Mouse (Mus musculus): ENCODE data around the gene Tmod3. TPM values are rescaled to one million over a fixed set of nuclear protein-coding genes. Genes with fewer than 3 reads are reported as not detected.

The Tmod3 gene
- 24.9 and 30.6 TPM in 2 replicates for polyA plus RNA-seq (2015; fragmentation: Nextera tagmentation; extraction: Ambion mirVana)

GRCm38 (mm10) chr9:75559512-75560012 lies at the start of gene Tmod3:
Gene Tmod3 (minus strand): TSS chr9:75559657.
- Histone ChIP-seq H3K4me1 (ENCODE audit: insufficient read depth) (peaks cover 16% of the 10 kb centered on the region), H3K4me2 (ENCODE audit: low read depth, low read length) (peak within 1 kb of the TSS; percentile 85), H3K36me3 (replicated peaks; ENCODE audit: insufficient read depth, low read length) (no peaks in the 10 kb centered on the region), H3K9ac (replicated peaks) (peak within 1 kb of the TSS; percentile 79), H3K27ac (ENCODE audit: low read depth) (peak within 1 kb of the TSS; percentile 93), H3K27me3 (ENCODE audit: insufficient read depth, low read length) (no peaks in the 10 kb centered on the region), H3K9me3 (ENCODE audit: low read length) (no peaks in the 10 kb centered on the region), H3K4me3 (ENCODE audit: low read depth, low read length) (peak within 1 kb of the TSS; percentile 90)
- WGBS (ENCODE audit: insufficient replicate concordance), result 3% methylated on average over 21 of the region's 21 CpGs
- DNase-seq (peak; percentile 96), ATAC-seq (peak; percentile 89)
- TF ChIP-seq EP300 (IDR thresholded peaks at IDR 0.05; ENCODE audit: low read depth) (no peak), CTCF (IDR thresholded peaks at IDR 0.05; ENCODE audit: low read depth) (no peak)

- no peak for DNase-seq
- Histone ChIP-seq H3K4me1 (ENCODE audit: insufficient read depth) (peaks cover 3% of the 10 kb centered on the region; the same call in 1 of the 2 replicates), H3K4me2 (ENCODE audit: low read depth, low read length) (no peak overlapping the region), H3K27me3 (ENCODE audit: insufficient read depth, low read length) (peaks cover 30% of the 10 kb centered on the region), H3K9me3 (ENCODE audit: low read length) (no peaks in the 10 kb centered on the region), H3K36me3 (replicated peaks; ENCODE audit: insufficient read depth, low read length) (no peaks in the 10 kb centered on the region), H3K4me3 (ENCODE audit: low read depth, low read length) (no peak overlapping the region), H3K27ac (ENCODE audit: low read depth) (no peak overlapping the region), H3K9ac (replicated peaks) (no peak overlapping the region)
- 71% methylated on average over 4 of the region's 4 CpGs for WGBS (ENCODE audit: insufficient replicate concordance)
- TF ChIP-seq CTCF (IDR thresholded peaks at IDR 0.05; ENCODE audit: low read depth), result no peak
- TF ChIP-seq EP300 (IDR thresholded peaks at IDR 0.05; ENCODE audit: low read depth), result no peak
- ATAC-seq, result no peak
Measured at GRCm38 (mm10) chr9:75607496-75607895, 48.0 kb upstream of the Tmod3 start.

GRCm38 (mm10) chr9:75601510-75601909 lies 42.1 kb upstream of the Tmod3 start:
- Histone ChIP-seq H3K4me3 (ENCODE audit: low read depth, low read length) (no peak overlapping the region), H3K4me1 (ENCODE audit: insufficient read depth) (no peaks in the 10 kb centered on the region), H3K27ac (ENCODE audit: low read depth) (no peak overlapping the region), H3K9ac (replicated peaks) (no peak overlapping the region), H3K27me3 (ENCODE audit: insufficient read depth, low read length) (0 out of 2 replicates have a peak, but pooled peaks cover 7% of the 10 kb centered on the region), H3K4me2 (ENCODE audit: low read depth, low read length) (no peak overlapping the region), H3K36me3 (replicated peaks; ENCODE audit: insufficient read depth, low read length) (no peaks in the 10 kb centered on the region), H3K9me3 (ENCODE audit: low read length) (no peaks in the 10 kb centered on the region)
- 11% methylated on average over 12 of the region's 12 CpGs for WGBS (ENCODE audit: insufficient replicate concordance)
- DNase-seq, result no peak
- ATAC-seq, result no peak
- TF ChIP-seq EP300 (IDR thresholded peaks at IDR 0.05; ENCODE audit: low read depth) (no peak), CTCF (IDR thresholded peaks at IDR 0.05; ENCODE audit: low read depth) (no peak)

DNA sequence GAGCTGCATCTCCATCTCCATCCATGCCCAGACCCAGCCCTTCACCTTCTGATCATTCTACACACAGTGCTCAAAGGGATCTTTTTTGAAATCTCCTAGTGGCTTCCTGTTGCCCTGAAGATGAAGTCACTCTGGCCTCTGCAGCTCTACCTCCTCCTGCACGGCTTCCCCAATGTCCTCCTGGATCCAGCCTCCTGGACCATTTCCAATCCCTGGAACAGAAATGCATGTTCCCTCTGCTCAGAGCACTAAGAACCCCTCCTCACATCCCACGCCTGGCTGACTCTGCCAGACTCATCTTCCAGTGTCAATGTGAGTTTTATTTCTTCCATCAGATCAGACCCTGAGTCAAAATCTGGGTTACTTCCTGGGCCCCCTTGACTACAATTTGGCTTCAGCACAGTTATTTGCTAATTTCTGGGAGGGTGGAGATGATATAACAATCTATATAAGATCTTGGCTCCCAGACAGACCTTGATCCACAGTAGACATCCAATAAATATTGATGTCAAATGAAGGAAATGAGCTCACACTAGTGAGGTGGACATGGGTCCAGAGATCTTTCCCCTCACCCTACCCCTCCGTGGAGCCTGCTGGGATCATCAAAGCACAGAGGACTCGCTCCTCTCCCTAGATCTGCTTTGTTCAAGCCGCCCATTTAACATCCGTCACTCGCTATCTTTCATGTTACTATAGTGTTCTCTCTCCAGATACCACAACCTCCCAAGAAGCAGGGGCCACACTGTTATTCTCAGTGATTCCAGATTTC lies 40.9 kb upstream of the Tmod3 start:
- no peaks in the 10 kb centered on the region for H3K9me3 ChIP-seq (ENCODE audit: low read length)
- DNase-seq (no peak), ATAC-seq (no peak)
- no peak for TF ChIP-seq CTCF (IDR thresholded peaks at IDR 0.05; ENCODE audit: low read depth)
- TF ChIP-seq EP300 (IDR thresholded peaks at IDR 0.05; ENCODE audit: low read depth), result no peak
- 65% methylated on average over 7 of the region's 7 CpGs for WGBS (ENCODE audit: insufficient replicate concordance)
- no peaks in the 10 kb centered on the region for H3K36me3 ChIP-seq (replicated peaks; ENCODE audit: insufficient read depth, low read length)
- H3K4me3 ChIP-seq (ENCODE audit: low read depth, low read length), result no peak overlapping the region
- H3K4me1 ChIP-seq (ENCODE audit: insufficient read depth), result no peaks in the 10 kb centered on the region
- H3K27me3 ChIP-seq (ENCODE audit: insufficient read depth, low read length), result 0 out of 2 replicates have a peak, but pooled peaks cover 7% of the 10 kb centered on the region
- no peak overlapping the region for H3K27ac ChIP-seq (ENCODE audit: low read depth)
- H3K4me2 ChIP-seq (ENCODE audit: low read depth, low read length), result no peak overlapping the region
- no peak overlapping the region for H3K9ac ChIP-seq (replicated peaks)

- no peaks in the 10 kb centered on the region for H3K36me3 ChIP-seq (replicated peaks; ENCODE audit: insufficient read depth, low read length)
- DNase-seq (no peak), ATAC-seq (no peak)
- H3K4me3 ChIP-seq (ENCODE audit: low read depth, low read length), result no peak overlapping the region
- H3K4me2 ChIP-seq (ENCODE audit: low read depth, low read length), result no peak overlapping the region
- no peaks in the 10 kb centered on the region for H3K4me1 ChIP-seq (ENCODE audit: insufficient read depth)
- no peaks in the 10 kb centered on the region for H3K9me3 ChIP-seq (ENCODE audit: low read length)
- H3K27me3 ChIP-seq (ENCODE audit: insufficient read depth, low read length), result 0 out of 2 replicates have a peak, but pooled peaks cover 7% of the 10 kb centered on the region
- WGBS (ENCODE audit: insufficient replicate concordance), result 54% methylated on average over 5 of the region's 5 CpGs
- no peak overlapping the region for H3K9ac ChIP-seq (replicated peaks)
- TF ChIP-seq CTCF (IDR thresholded peaks at IDR 0.05; ENCODE audit: low read depth), result no peak
- TF ChIP-seq EP300 (IDR thresholded peaks at IDR 0.05; ENCODE audit: low read depth), result no peak
- H3K27ac ChIP-seq (ENCODE audit: low read depth), result no peak overlapping the region
Measured at GRCm38 (mm10) chr9:75599191-75599841, 39.9 kb upstream of the Tmod3 start.

- H3K9ac ChIP-seq (replicated peaks), result no peak overlapping the region
- 0 out of 2 replicates have a peak, but pooled peaks cover 7% of the 10 kb centered on the region for H3K27me3 ChIP-seq (ENCODE audit: insufficient read depth, low read length)
- no peaks in the 10 kb centered on the region for H3K4me1 ChIP-seq (ENCODE audit: insufficient read depth)
- ATAC-seq (no peak), DNase-seq (no peak)
- H3K27ac ChIP-seq (ENCODE audit: low read depth), result no peak overlapping the region
- 68% methylated on average over 4 of the region's 4 CpGs for WGBS (ENCODE audit: insufficient replicate concordance)
- H3K4me3 ChIP-seq (ENCODE audit: low read depth, low read length), result no peak overlapping the region
- no peak for TF ChIP-seq EP300 (IDR thresholded peaks at IDR 0.05; ENCODE audit: low read depth)
- no peak for TF ChIP-seq CTCF (IDR thresholded peaks at IDR 0.05; ENCODE audit: low read depth)
- no peak overlapping the region for H3K4me2 ChIP-seq (ENCODE audit: low read depth, low read length)
- H3K36me3 ChIP-seq (replicated peaks; ENCODE audit: insufficient read depth, low read length), result no peaks in the 10 kb centered on the region
- H3K9me3 ChIP-seq (ENCODE audit: low read length), result no peaks in the 10 kb centered on the region
Measured at GRCm38 (mm10) chr9:75597596-75597995, 38.1 kb upstream of the Tmod3 start.
